In the genomic region with DNA sequence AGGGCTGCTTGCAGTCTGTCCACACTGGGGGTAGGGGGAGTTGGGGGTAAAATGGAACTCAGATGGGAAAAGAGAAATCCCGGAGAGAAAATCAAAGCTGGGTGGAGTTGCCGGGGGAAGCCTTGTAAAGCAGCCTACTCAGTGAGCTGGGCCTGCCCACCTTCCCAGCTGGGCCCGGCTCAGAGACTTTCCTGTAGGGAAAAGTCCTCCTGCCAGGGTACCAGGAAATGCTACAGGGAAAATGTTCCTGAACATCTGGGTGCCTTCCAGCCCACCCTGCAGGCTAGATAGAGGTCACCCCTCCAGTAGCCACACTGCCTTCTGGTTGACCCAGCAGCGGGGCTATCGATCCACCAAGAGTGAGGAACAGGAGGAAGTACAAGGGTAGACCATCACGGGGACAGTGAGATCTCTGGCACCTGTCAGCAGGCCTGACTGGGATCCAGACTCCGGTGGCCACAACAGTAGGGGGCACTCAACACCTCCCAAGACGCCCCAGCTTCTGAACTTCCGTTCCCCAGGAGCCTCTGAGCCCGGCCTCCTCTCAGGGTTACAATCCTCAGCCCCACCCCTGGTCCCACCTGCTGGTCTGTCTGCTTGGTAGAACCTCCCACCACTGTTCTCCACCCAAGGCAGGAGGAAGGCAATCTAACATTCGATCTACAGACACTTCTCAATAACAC, we compare ENCODE assay signal across 8 mouse cellular contexts. TPM values are rescaled to one million over a fixed set of nuclear protein-coding genes. Genes with fewer than 3 reads are reported as not detected.
DNase-seq lines count a peak whose midpoint lies in the region; TF ChIP-seq lines count a peak whose summit lies in the region.

No protein-coding gene starts in this region.

- no peaks in the 10 kb centered on the region for H3K27me3 ChIP-seq in liver, adult 2 months (ENCODE audit: control insufficient read depth, insufficient read depth, low read length)
- H3K27me3 ChIP-seq in thymus, adult 2 months (ENCODE audit: control insufficient read depth, insufficient read depth, low read length) = no peaks in the 10 kb centered on the region

- H3K4me1 ChIP-seq in lung, adult 2 months (ENCODE audit: control insufficient read depth, insufficient read depth, low read length) = peaks cover 24% of the 10 kb centered on the region
- peaks cover 21% of the 10 kb centered on the region for H3K4me1 ChIP-seq in liver, adult 2 months (ENCODE audit: control insufficient read depth, insufficient read depth, low read length)
- peaks cover 15% of the 10 kb centered on the region for H3K4me1 ChIP-seq in thymus, adult 2 months (replicated peaks; ENCODE audit: control insufficient read depth, insufficient read depth, low read length)

- no peak for TF ChIP-seq CTCF in lung, adult 2 months (IDR thresholded peaks at IDR 0.05; ENCODE audit: insufficient read depth, low read length)
- TF ChIP-seq CTCF in liver, adult 2 months (IDR thresholded peaks at IDR 0.05; ENCODE audit: low read depth, low read length) = 0 out of 2 replicates have a peak, but pooled peaks have one; percentile 34
- TF ChIP-seq CTCF in thymus, adult 2 months (IDR thresholded peaks at IDR 0.05; ENCODE audit: borderline replicate concordance, control insufficient read depth, extremely low read depth, insufficient read depth, low read length, poor library complexity) = peak; percentile 79

- no peak overlapping the region for H3K9ac ChIP-seq in liver, adult 2 months (ENCODE audit: low read depth, low read length)

- H3K27ac ChIP-seq in liver, adult 2 months (replicated peaks; ENCODE audit: insufficient read depth, low read depth, low read length) = no peak overlapping the region
- H3K27ac ChIP-seq in thymus, adult 2 months (ENCODE audit: control insufficient read depth, insufficient read depth, low read length) = peak overlapping the region; percentile 6; the same call in 1 of the 2 replicates

- no peaks in the 10 kb centered on the region for H3K36me3 ChIP-seq in liver, adult 2 months (ENCODE audit: control insufficient read depth, insufficient read depth, low read length)
- H3K36me3 ChIP-seq in thymus, adult 2 months (ENCODE audit: control insufficient read depth, insufficient read depth, low read length) = no peaks in the 10 kb centered on the region

- DNase-seq in lung, postnatal 10 days = peak; percentile 19
- DNase-seq in lung, adult 2 months = no peak
- DNase-seq in ZHBTc4 (ENCODE audit: low read depth, low spot score) = peak; percentile 77
- DNase-seq in liver, adult 2 months (ENCODE audit: extremely low read depth, low read depth, low spot score) = peak; percentile 67
- DNase-seq in thymus, adult 2 months = peak; percentile 65
- no peak for DNase-seq in adrenal gland, postnatal 14 days
- DNase-seq in left cerebral cortex, postnatal 25 days (ENCODE audit: low spot score in 2 of 2) = no peak
- no peak for DNase-seq in embryo, embryonic 9.5 days (ENCODE audit: extremely low spot score)

- 56% methylated on average over 11 of the region's 11 CpGs for WGBS in lung, adult 2 months
- WGBS in liver, adult 2 months = 61% methylated on average over 11 of the region's 11 CpGs
- WGBS in thymus, adult 2 months = 47% methylated on average over 11 of the region's 11 CpGs

- no peak for TF ChIP-seq POLR2A in lung, adult 2 months (IDR thresholded peaks at IDR 0.05; ENCODE audit: borderline replicate concordance, extremely low read depth, low read depth, low read length)
- TF ChIP-seq POLR2A in liver, adult 2 months (IDR thresholded peaks at IDR 0.05; ENCODE audit: extremely low read depth, insufficient read depth, low read length) = no peak
- no peak for TF ChIP-seq POLR2A in thymus, adult 2 months (IDR thresholded peaks at IDR 0.05; ENCODE audit: control insufficient read depth, extremely low read depth, insufficient read depth, low read length, poor library complexity)

- H3K4me3 ChIP-seq in lung, adult 2 months (replicated peaks; ENCODE audit: extremely low read depth, low read depth, low read length) = no peak overlapping the region
- no peak overlapping the region for H3K4me3 ChIP-seq in liver, adult 2 months (ENCODE audit: insufficient read depth, low read depth, low read length)
- no peak overlapping the region for H3K4me3 ChIP-seq in thymus, adult 2 months (ENCODE audit: control insufficient read depth, insufficient read depth, low read length)

- peaks cover 8% of the 10 kb centered on the region; the same call in 1 of the 2 replicates for H3K79me2 ChIP-seq in liver, adult 2 months (ENCODE audit: control insufficient read depth, insufficient read depth, low read length)

- intact Hi-C loops in left cerebral cortex, postnatal 25 days (cut with DNase I) = no loop called here

RNA-seq across cellular contexts. Expression of a gene that starts 51.5 kb away (rescaled TPM):
- 36.9 and 40.9 TPM in 2 replicates for polyA plus RNA-seq in lung, adult 2 months (2012; rRNA removed)
- 4.2 and 7.0 TPM in 2 replicates for total RNA-seq in liver, adult 2 months (2014; rRNA removed)
- polyA plus RNA-seq in liver, adult 2 months (2012; rRNA removed) = 10.0 and 13.9 TPM in 2 replicates
- polyA plus RNA-seq in thymus, adult 2 months (2012; rRNA removed) = 19.4 and 21.0 TPM in 2 replicates
- 107 and 136 TPM in 2 replicates for total RNA-seq in adrenal gland, postnatal 14 days (2021)
- 10 to 100 TPM; 33.9 to 35.9 TPM for total RNA-seq in left cerebral cortex, postnatal 25 days (2021)

Comparison
In these comparisons a context has a peak if more than half of its experiments do, and no peak if none do; other contexts are left out.
1. DNase-seq: peak in lung, postnatal 10 days (single experiment), ZHBTc4 (single experiment), liver, adult 2 months (single experiment) and thymus, adult 2 months (single experiment); none in lung, adult 2 months (single experiment), adrenal gland, postnatal 14 days (single experiment), left cerebral cortex, postnatal 25 days (0 of 2) and embryo, embryonic 9.5 days (single experiment).